8 mouse cellular contexts compared by ENCODE assay signal in the genomic region with DNA sequence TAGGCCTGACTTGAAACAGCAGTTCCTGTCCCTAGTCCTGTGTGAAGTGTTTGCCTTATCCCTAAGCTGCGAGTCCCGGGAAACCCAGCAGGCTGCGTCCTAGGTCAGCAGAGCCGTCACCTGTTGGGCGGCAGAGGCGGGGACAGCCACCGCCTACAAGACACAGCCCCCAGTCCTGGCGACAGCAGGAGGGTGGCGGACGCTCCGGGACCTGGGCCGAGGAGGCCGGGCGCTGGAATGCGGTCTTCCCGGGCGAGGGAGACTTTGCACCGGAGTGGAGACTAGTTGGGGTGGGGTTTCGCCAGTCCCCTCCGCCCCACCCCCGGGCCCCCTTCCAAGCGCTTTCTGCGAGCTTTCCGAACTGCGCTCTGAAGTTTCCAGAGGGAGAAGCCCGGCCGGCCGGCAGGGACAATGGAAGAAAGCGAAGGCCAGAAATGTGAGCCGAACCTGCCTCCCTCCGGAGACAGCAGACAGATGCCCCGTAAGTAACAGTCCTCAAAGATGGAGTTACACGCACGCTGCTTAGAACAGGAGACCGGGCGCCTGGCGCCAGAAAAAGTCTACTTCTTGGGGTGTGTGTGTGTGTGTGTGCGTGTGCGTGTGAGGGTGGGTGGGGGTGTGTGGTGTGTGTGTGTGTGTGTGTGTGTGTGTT.
DNase-seq lines count a peak whose midpoint lies in the region; ATAC-seq and TF ChIP-seq lines count a peak whose summit lies in the region.

No protein-coding gene starts in this region.

- no peaks in the 10 kb centered on the region for H3K27me3 ChIP-seq in C2C12 (ENCODE audit: control insufficient read depth, insufficient read depth, insufficient read length)
- no peaks in the 10 kb centered on the region for H3K27me3 ChIP-seq in forebrain, embryonic 13.5 days
- no peaks in the 10 kb centered on the region for H3K27me3 ChIP-seq in limb, embryonic 12.5 days
- H3K27me3 ChIP-seq in midbrain, embryonic 15.5 days (replicated peaks): peaks cover 12% of the 10 kb centered on the region

- peak; percentile 86 for DNase-seq in ZHBTc4 (ENCODE audit: low read depth, low spot score)
- peak; percentile 69 to 77 for DNase-seq in heart, postnatal 36 days
- peak; percentile 57 for DNase-seq in urinary bladder, postnatal 25 days (ENCODE audit: low spot score)
- no peak for DNase-seq in layer of hippocampus, adult 9-11 months

- no peak for TF ChIP-seq CTCF in C2C12 (IDR thresholded peaks at IDR 0.05; ENCODE audit: control insufficient read depth, insufficient read depth, insufficient read length)

- intact Hi-C loops in heart, postnatal 36 days (cut with DNase I): loop anchor here (2.0 to 5.0 kb wide), 4 partner anchors 25 to 263 kb away; no protein-coding TSS in a partner anchor

- no peaks in the 10 kb centered on the region for H3K36me3 ChIP-seq in C2C12 (ENCODE audit: control insufficient read depth, insufficient read depth)
- no peaks in the 10 kb centered on the region for H3K36me3 ChIP-seq in forebrain, embryonic 13.5 days (ENCODE audit: poor library complexity, severe bottlenecking)
- H3K36me3 ChIP-seq in limb, embryonic 12.5 days: no peaks in the 10 kb centered on the region
- H3K36me3 ChIP-seq in midbrain, embryonic 15.5 days (replicated peaks): no peaks in the 10 kb centered on the region

- H3K4me1 ChIP-seq in forebrain, embryonic 13.5 days: peaks cover 42% of the 10 kb centered on the region
- H3K4me1 ChIP-seq in limb, embryonic 12.5 days (replicated peaks): peaks cover 10% of the 10 kb centered on the region
- H3K4me1 ChIP-seq in midbrain, embryonic 15.5 days: peaks cover 18% of the 10 kb centered on the region

- under 1% methylated on average over 39 of the region's 39 CpGs for WGBS in forebrain, embryonic 13.5 days
- WGBS in limb, embryonic 12.5 days: under 1% methylated on average over 39 of the region's 39 CpGs
- WGBS in midbrain, embryonic 15.5 days: 0% methylated on average over 39 of the region's 39 CpGs

- H3K4me2 ChIP-seq in forebrain, embryonic 13.5 days: peak overlapping the region; percentile 84
- H3K4me2 ChIP-seq in limb, embryonic 12.5 days: peak overlapping the region; percentile 84
- peak overlapping the region; percentile 99 for H3K4me2 ChIP-seq in midbrain, embryonic 15.5 days

- H3K79me2 ChIP-seq in C2C12 (ENCODE audit: control insufficient read depth, insufficient read depth): no peaks in the 10 kb centered on the region

- peak; percentile 73 for ATAC-seq in forebrain, embryonic 13.5 days
- peak; percentile 81 for ATAC-seq in limb, embryonic 12.5 days (ENCODE audit: insufficient number of reproducible peaks, insufficient read depth, low FRiP score, low TSS enrichment, low read depth)
- peak; percentile 77 for ATAC-seq in midbrain, embryonic 15.5 days (replicated peaks)

- H3K79me3 ChIP-seq in C2C12 (ENCODE audit: low read depth): no peaks in the 10 kb centered on the region

- H3K4me3 ChIP-seq in C2C12 (ENCODE audit: insufficient read depth, poor library complexity, severe bottlenecking): peak overlapping the region; percentile 11
- peak overlapping the region; percentile 54 for H3K4me3 ChIP-seq in forebrain, embryonic 13.5 days
- H3K4me3 ChIP-seq in limb, embryonic 12.5 days (replicated peaks): peak overlapping the region; percentile 54
- H3K4me3 ChIP-seq in midbrain, embryonic 15.5 days: peak overlapping the region; percentile 44

- H3K9me3 ChIP-seq in forebrain, embryonic 13.5 days (replicated peaks): no peaks in the 10 kb centered on the region; the same call in 1 of the 2 replicates
- no peaks in the 10 kb centered on the region for H3K9me3 ChIP-seq in limb, embryonic 12.5 days
- H3K9me3 ChIP-seq in midbrain, embryonic 15.5 days: no peaks in the 10 kb centered on the region

- no peak overlapping the region for H3ac ChIP-seq in C2C12 (ENCODE audit: control insufficient read depth, insufficient read length, low read depth)

- peak overlapping the region; percentile 83 for H3K27ac ChIP-seq in forebrain, embryonic 13.5 days
- peak overlapping the region; percentile 77 for H3K27ac ChIP-seq in limb, embryonic 12.5 days
- no peak overlapping the region for H3K27ac ChIP-seq in midbrain, embryonic 15.5 days

- H3K9ac ChIP-seq in forebrain, embryonic 13.5 days: peak overlapping the region; percentile 67
- peak overlapping the region; percentile 64 for H3K9ac ChIP-seq in limb, embryonic 12.5 days (replicated peaks)
- H3K9ac ChIP-seq in midbrain, embryonic 15.5 days: peak overlapping the region; percentile 31

TF ChIP-seq in C2C12, 6 proteins besides CTCF, POLR2A, EP300 and RAD21:
- TF ChIP-seq MYOD1 (IDR thresholded peaks at IDR 0.05; ENCODE audit: control insufficient read depth, insufficient read length, low read depth): no peak
